ENCODE assay signal across 17 mouse cellular contexts in genomic region chr15:97900991-97901390, GRCm38 (mm10). TPM values are rescaled to one million over a fixed set of nuclear protein-coding genes. Genes with fewer than 3 reads are reported as not detected.
"Had no signal": no experiment of that assay in that cellular context is flagged by ENCODE, and none has a peak within 500 bp of the region (broad histone marks: within the 10 kb centered on the region; RNA-seq: fewer than 3 reads in every experiment).

No protein-coding gene starts in this region.

- H3K4me3 ChIP-seq: liver, embryonic 15.5 days; lung, embryonic 15.5 days; megakaryocyte, embryonic 14.5 days; midbrain, embryonic 12.5 days; neural tube, embryonic 12.5 days had no signal

- H3K4me2 ChIP-seq: liver, embryonic 15.5 days; lung, embryonic 15.5 days; midbrain, embryonic 12.5 days; neural tube, embryonic 12.5 days had no signal

- H3K9ac ChIP-seq: liver, embryonic 15.5 days; liver, postnatal 0 days; lung, embryonic 15.5 days; midbrain, embryonic 12.5 days; neural tube, embryonic 12.5 days had no signal

- H3K27ac ChIP-seq: liver, embryonic 15.5 days; lung, embryonic 15.5 days; macrophage; midbrain, embryonic 12.5 days; neural tube, embryonic 12.5 days had no signal

- H3K9me3 ChIP-seq: liver, embryonic 15.5 days; lung, embryonic 15.5 days; megakaryocyte, embryonic 14.5 days; midbrain, embryonic 12.5 days; neural tube, embryonic 12.5 days had no signal

- DNase-seq: liver, postnatal 0 days; lung, adult 2 months; lung, postnatal 14 days; lung, postnatal 36 days; midbrain, embryonic 14.5 days; right cerebral cortex, postnatal 14 days; spleen, adult 18-20 months; thymus, adult 18-20 months; thymus, postnatal 14 days; thymus, postnatal 36 days had no signal

- H3K4me1 ChIP-seq: liver, embryonic 15.5 days; midbrain, embryonic 12.5 days; neural tube, embryonic 12.5 days had no signal

- ATAC-seq: liver, postnatal 0 days; lung, postnatal 0 days had no signal

- H3K36me3 ChIP-seq: liver, embryonic 15.5 days; lung, embryonic 15.5 days; midbrain, embryonic 12.5 days; neural tube, embryonic 12.5 days had no signal

RNA-seq across cellular contexts. Expression of gene Vdr, which starts 9.4 kb away (rescaled TPM):
- polyA plus RNA-seq: midbrain, embryonic 14.5 days had no signal
